ENCODE assay signal across 11 mouse cellular contexts in the genomic region with DNA sequence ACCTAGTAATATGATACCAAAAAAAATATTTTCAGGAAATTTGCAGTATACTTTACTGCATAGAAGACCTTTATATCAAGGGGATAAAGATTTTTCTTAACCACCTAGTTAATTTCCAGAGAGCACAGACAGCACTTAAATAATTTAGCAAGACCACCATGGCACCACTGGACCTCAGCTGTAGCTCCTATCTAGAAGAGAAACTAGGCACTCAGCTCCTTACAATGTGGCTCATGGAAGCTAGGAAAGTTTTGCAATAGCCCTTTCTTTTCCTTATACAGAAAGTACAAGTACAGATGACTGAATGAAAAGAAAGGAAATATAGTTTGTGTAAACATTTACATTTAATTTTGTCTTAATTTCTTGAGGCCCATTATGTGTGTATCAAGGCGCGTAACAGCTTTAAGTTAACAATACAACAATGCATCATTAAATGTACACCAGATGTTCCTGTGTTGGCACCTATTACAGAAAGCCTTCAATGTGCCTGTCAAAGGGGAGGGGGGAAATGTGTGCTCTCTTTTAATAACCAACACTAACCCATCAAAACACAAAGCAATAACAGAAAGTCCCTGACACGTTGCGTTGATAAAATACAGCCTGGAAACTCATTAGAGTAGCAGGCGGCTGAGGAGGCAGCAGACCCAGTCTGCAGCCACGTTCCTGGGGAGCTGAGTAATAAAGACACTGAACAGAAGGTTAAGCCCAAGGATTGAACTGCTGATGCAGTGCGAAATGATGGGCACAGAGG.
DNase-seq lines count a peak whose midpoint lies in the region; ATAC-seq and TF ChIP-seq lines count a peak whose summit lies in the region.
"Had no signal": no experiment of that assay in that cellular context is flagged by ENCODE, and none has a peak within 500 bp of the region (broad histone marks: within the 10 kb centered on the region; RNA-seq: fewer than 3 reads in every experiment).

No protein-coding gene starts in this region.

- no peak for TF ChIP-seq CTCF in cortical plate, adult 2 months (IDR thresholded peaks at IDR 0.05; ENCODE audit: extremely low read depth, insufficient read depth, low read length)
- TF ChIP-seq CTCF in cerebellum, adult 2 months (IDR thresholded peaks at IDR 0.05; ENCODE audit: borderline replicate concordance, insufficient read depth, low read depth, low read length), result no peak

- no peak overlapping the region for H3K4me2 ChIP-seq in midbrain, embryonic 15.5 days
- H3K4me2 ChIP-seq: embryonic facial prominence, embryonic 15.5 days; liver, embryonic 13.5 days had no signal

- no peaks in the 10 kb centered on the region for H3K36me3 ChIP-seq in midbrain, embryonic 15.5 days (replicated peaks)
- H3K36me3 ChIP-seq: embryonic facial prominence, embryonic 15.5 days; liver, embryonic 13.5 days had no signal

- H3K4me3 ChIP-seq in cortical plate, adult 2 months (ENCODE audit: insufficient read depth, low read length), result peak overlapping the region; percentile 30
- no peak overlapping the region for H3K4me3 ChIP-seq in midbrain, embryonic 15.5 days
- H3K4me3 ChIP-seq in cerebellum, adult 2 months (replicated peaks; ENCODE audit: insufficient read depth, low read depth, low read length), result no peak overlapping the region
- H3K4me3 ChIP-seq: embryonic facial prominence, embryonic 15.5 days; liver, embryonic 13.5 days had no signal

- H3K9me3 ChIP-seq in midbrain, embryonic 15.5 days, result no peaks in the 10 kb centered on the region
- H3K9me3 ChIP-seq: embryonic facial prominence, embryonic 15.5 days; liver, embryonic 13.5 days had no signal

- ATAC-seq in midbrain, embryonic 15.5 days (replicated peaks), result peak; percentile 52; the same call in 1 of the 2 replicates
- ATAC-seq in cerebellum, adult (ENCODE audit: insufficient number of reproducible peaks, low FRiP score, low TSS enrichment), result no peak

- no peaks in the 10 kb centered on the region for H3K4me1 ChIP-seq in cortical plate, adult 2 months (ENCODE audit: control insufficient read depth, insufficient read depth, low read length)
- peaks cover 8% of the 10 kb centered on the region for H3K4me1 ChIP-seq in midbrain, embryonic 15.5 days
- H3K4me1 ChIP-seq in cerebellum, adult 2 months (ENCODE audit: control insufficient read depth, insufficient read depth, low read length), result no peaks in the 10 kb centered on the region
- H3K4me1 ChIP-seq: embryonic facial prominence, embryonic 15.5 days; liver, embryonic 13.5 days had no signal

- 36% methylated on average over 7 of the region's 7 CpGs for WGBS in midbrain, embryonic 15.5 days
- WGBS in cerebellum, adult 2 months, result 45% methylated on average over 7 of the region's 7 CpGs

- DNase-seq in embryo, embryonic 10 days (ENCODE audit: low spot score), result peak; percentile 48
- no peak for DNase-seq in embryo, embryonic 9.5 days (ENCODE audit: extremely low spot score)
- DNase-seq in hindlimb bud, embryonic 11.5 days (ENCODE audit: extremely low spot score, low read depth, low spot score), result peak; percentile 61
- no peak for DNase-seq in cerebellum, adult 2 months
- DNase-seq in gastrocnemius, postnatal 36 days, result no peak
- DNase-seq: kidney, postnatal 25 days; liver, embryonic 13.5 days had no signal

- intact Hi-C loops in gastrocnemius, postnatal 36 days (cut with DNase I), result no loop called here

- no peaks in the 10 kb centered on the region for H3K27me3 ChIP-seq in midbrain, embryonic 15.5 days (replicated peaks)
- H3K27me3 ChIP-seq in cerebellum, adult 2 months (ENCODE audit: control insufficient read depth, insufficient read depth, low read length), result no peaks in the 10 kb centered on the region
- H3K27me3 ChIP-seq: embryonic facial prominence, embryonic 15.5 days; liver, embryonic 13.5 days had no signal

- no peak for TF ChIP-seq POLR2A in cortical plate, adult 2 months (IDR thresholded peaks at IDR 0.05; ENCODE audit: extremely low read depth, insufficient read depth, low read length)
- no peak for TF ChIP-seq POLR2A in cerebellum, adult 2 months (IDR thresholded peaks at IDR 0.05; ENCODE audit: borderline replicate concordance, insufficient read depth, low read length)

- no peak overlapping the region for H3K9ac ChIP-seq in midbrain, embryonic 15.5 days
- H3K9ac ChIP-seq: embryonic facial prominence, embryonic 15.5 days; liver, embryonic 13.5 days had no signal

- no peak overlapping the region for H3K27ac ChIP-seq in cortical plate, adult 2 months (ENCODE audit: insufficient read depth, low read length)
- H3K27ac ChIP-seq in midbrain, embryonic 15.5 days, result 0 out of 2 replicates have a peak overlapping the region, but pooled peaks have one; percentile 15
- no peak overlapping the region for H3K27ac ChIP-seq in cerebellum, adult 2 months (ENCODE audit: insufficient read depth, low read length)
- H3K27ac ChIP-seq: embryonic facial prominence, embryonic 15.5 days; liver, embryonic 13.5 days had no signal

Comparison
In these comparisons a context has a peak if more than half of its experiments do, and no peak if none do; other contexts are left out.
1. DNase-seq: peak in embryo, embryonic 10 days (single experiment) and hindlimb bud, embryonic 11.5 days (single experiment); none in embryo, embryonic 9.5 days (single experiment), cerebellum, adult 2 months (0 of 2) and gastrocnemius, postnatal 36 days (0 of 2).